Mouse (Mus musculus) thymus, adult 2 months (tissue): ENCODE data around the gene Trpc5. TPM values are rescaled to one million over a fixed set of nuclear protein-coding genes. Genes with fewer than 3 reads are reported as not detected.

Experiments used
- DNase-seq: peaks from one replicate; pipeline ENCODE4 v3.0.0; 2021
- H3K27ac ChIP-seq: fragments of 200-500 bp; 2 replicates; pipeline ENCODE4 v1.5.1; 2012; ENCODE audit warnings: low read length, control low read depth; ENCODE audit not compliant: control insufficient read depth, insufficient read depth
- H3K27me3 ChIP-seq: fragments of 200-500 bp; 2 replicates; pipeline ENCODE4 v1.6.1; 2012; ENCODE audit warnings: mild to moderate bottlenecking, low read length, moderate library complexity, mixed read lengths; ENCODE audit not compliant: control insufficient read depth, insufficient read depth
- H3K36me3 ChIP-seq: fragments of 200-500 bp; 2 replicates; pipeline ENCODE4 v1.6.1; 2012; ENCODE audit warnings: mild to moderate bottlenecking, low read length, moderate library complexity; ENCODE audit not compliant: control insufficient read depth, insufficient read depth
- H3K4me1 ChIP-seq: fragments of 200-500 bp; replicated peaks from 2 replicates; pipeline ENCODE4 v1.6.1; 2012; ENCODE audit warnings: low read length; ENCODE audit not compliant: control insufficient read depth, insufficient read depth
- H3K4me3 ChIP-seq: fragments of 200-500 bp; 2 replicates; pipeline ENCODE4 v1.5.1; 2012; ENCODE audit warnings: mild to moderate bottlenecking, low read length, control low read depth, moderate library complexity; ENCODE audit not compliant: control insufficient read depth, insufficient read depth
- CTCF ChIP-seq: fragments of 200-500 bp; IDR thresholded peaks from 2 replicates; pipeline ENCODE4 v1.5.1; 2012; ENCODE audit warnings: mild to moderate bottlenecking, control low read depth, low read length, moderate library complexity, borderline replicate concordance; ENCODE audit not compliant: control insufficient read depth, poor library complexity, insufficient read depth; ENCODE audit errors: extremely low read depth
- POLR2A ChIP-seq: fragments of 200-500 bp; IDR thresholded peaks from 2 replicates; pipeline ENCODE4 v1.6.1; 2012; ENCODE audit warnings: mild to moderate bottlenecking, low read length, control low read depth, moderate library complexity; ENCODE audit not compliant: control insufficient read depth, poor library complexity, insufficient read depth; ENCODE audit errors: extremely low read depth
- WGBS: fragments of 180-500 bp; shearing (Covaris S2); methylation state at CpG from one replicate; pipeline ENCODE4 v1.1.7; 2018; 5-methylcytosine and 5-hydroxymethylcytosine counted together
- polyA plus RNA-seq: library from polyadenylated mRNA; depleted of rRNA; stranded (reverse); fragments of >200 nt; gene quantifications from 2 replicates; pipeline ENCODE4 v1.2.3, GENCODE M21; 2012; rRNA removed

Gene Trpc5
- 0.03 TPM in 1 of 2 replicates, not detected in the other for polyA plus RNA-seq

- Histone ChIP-seq H3K36me3 (no peaks in the 10 kb centered on the region), H3K27ac (no peak within 1 kb of the TSS), H3K27me3 (no peaks in the 10 kb centered on the region), H3K4me3 (no peak within 1 kb of the TSS), H3K4me1 (no peaks in the 10 kb centered on the region)
- TF ChIP-seq CTCF = no peak
- TF ChIP-seq POLR2A = no peak
- no peak for DNase-seq
- 17% methylated on average over 1 of the region's 1 CpGs for WGBS
These were observed at the start of gene Trpc5 for GRCm38 (mm10) chrX:144688142-144688206. Gene Trpc5, minus strand, starts transcription at chrX:144688180.

- H3K4me3 ChIP-seq = no peak overlapping the region
- H3K36me3 ChIP-seq = no peaks in the 10 kb centered on the region
- no peak for DNase-seq
- no peak overlapping the region for H3K27ac ChIP-seq
- no peaks in the 10 kb centered on the region for H3K4me1 ChIP-seq
- TF ChIP-seq CTCF (no peak), POLR2A (no peak)
- no peaks in the 10 kb centered on the region for H3K27me3 ChIP-seq
- 15% methylated on average over 1 of the region's 1 CpGs for WGBS
These were observed 28.4 kb upstream of the Trpc5 start for GRCm38 (mm10) chrX:144716330-144716729.

GRCm38 (mm10) chrX:144689859-144690181 is 1.8 kb upstream of the Trpc5 start:
- Histone ChIP-seq H3K36me3 (no peaks in the 10 kb centered on the region), H3K4me3 (no peak overlapping the region), H3K27me3 (no peaks in the 10 kb centered on the region), H3K27ac (no peak overlapping the region), H3K4me1 (no peaks in the 10 kb centered on the region)
- no peak for DNase-seq
- WGBS = 4% methylated on average over 7 of the region's 7 CpGs
- no peak for TF ChIP-seq POLR2A

GRCm38 (mm10) chrX:144689119-144689858 is 1.3 kb upstream of the Trpc5 start:
- Histone ChIP-seq H3K27me3 (no peaks in the 10 kb centered on the region), H3K4me1 (no peaks in the 10 kb centered on the region), H3K36me3 (no peaks in the 10 kb centered on the region), H3K4me3 (no peak overlapping the region), H3K27ac (no peak overlapping the region)
- DNase-seq = no peak
- no peak for TF ChIP-seq CTCF
- TF ChIP-seq POLR2A = no peak
- 4% methylated on average over 18 of the region's 21 CpGs for WGBS

- H3K4me3 ChIP-seq = no peak within 1 kb of the TSS
- DNase-seq = no peak
- H3K4me1 ChIP-seq = no peaks in the 10 kb centered on the region
- no peaks in the 10 kb centered on the region for H3K27me3 ChIP-seq
- WGBS = 2% methylated on average over 27 of the region's 31 CpGs
- TF ChIP-seq POLR2A (no peak), CTCF (no peak)
- H3K36me3 ChIP-seq = no peaks in the 10 kb centered on the region
- H3K27ac ChIP-seq = no peak within 1 kb of the TSS
These were observed 483 bp upstream of the Trpc5 start, which contains the start of gene Rtl4 for GRCm38 (mm10) chrX:144688207-144689118. Gene Rtl4, plus strand, starts transcription at chrX:144688907.

- H3K36me3 ChIP-seq = no peaks in the 10 kb centered on the region
- no peaks in the 10 kb centered on the region for H3K27me3 ChIP-seq
- no peak overlapping the region for H3K27ac ChIP-seq
- DNase-seq = no peak
- no peak for TF ChIP-seq POLR2A
- TF ChIP-seq CTCF = no peak
- no peak overlapping the region for H3K4me3 ChIP-seq
- WGBS = 8% methylated on average over 20 of the region's 20 CpGs
- no peaks in the 10 kb centered on the region for H3K4me1 ChIP-seq
These were observed 238 bp downstream of the Trpc5 start for GRCm38 (mm10) chrX:144687742-144688141.
